Mouse (Mus musculus): ENCODE results near the gene Aptx. TPM values are rescaled to one million over a fixed set of nuclear protein-coding genes. Genes with fewer than 3 reads are reported as not detected.

Gene Aptx
- polyA plus RNA-seq, 1 experiment from 2014 or later: 25.3 TPM

GRCm38 (mm10) chr4:40643567-40643966 is 59.4 kb downstream of the Aptx start:
- Histone ChIP-seq H3K9me3 (ENCODE audit: control insufficient read depth, low read depth, low read length) (no peaks in the 10 kb centered on the region), H3K4me3 (ENCODE audit: low read depth, low read length) (no peak overlapping the region), H3K27ac (ENCODE audit: low read length) (no peak overlapping the region), H3K27me3 (ENCODE audit: control insufficient read depth, insufficient read depth, low read length) (no peaks in the 10 kb centered on the region), H3K9ac (replicated peaks; ENCODE audit: low read depth, low read length) (no peak overlapping the region), H3K4me1 (ENCODE audit: control insufficient read depth, insufficient read depth, low read length) (no peaks in the 10 kb centered on the region), H3K36me3 (ENCODE audit: control insufficient read depth, insufficient read depth, low read length) (no peaks in the 10 kb centered on the region), H3K4me2 (replicated peaks; ENCODE audit: low read depth, low read length) (no peak overlapping the region)
- WGBS: 59% methylated on average over 5 of the region's 5 CpGs
- no peak for ATAC-seq (ENCODE audit: insufficient number of reproducible peaks, insufficient read depth, low FRiP score, low read depth)

GRCm38 (mm10) chr4:40640991-40641390 is 62.0 kb downstream of the Aptx start:
- H3K27ac ChIP-seq (ENCODE audit: low read length): no peak overlapping the region
- no peaks in the 10 kb centered on the region for H3K4me1 ChIP-seq (ENCODE audit: control insufficient read depth, insufficient read depth, low read length)
- no peak overlapping the region for H3K4me3 ChIP-seq (ENCODE audit: low read depth, low read length)
- ATAC-seq (ENCODE audit: insufficient number of reproducible peaks, insufficient read depth, low FRiP score, low read depth): no peak
- no peaks in the 10 kb centered on the region for H3K27me3 ChIP-seq (ENCODE audit: control insufficient read depth, insufficient read depth, low read length)
- no peaks in the 10 kb centered on the region for H3K9me3 ChIP-seq (ENCODE audit: control insufficient read depth, low read depth, low read length)
- no peak overlapping the region for H3K4me2 ChIP-seq (replicated peaks; ENCODE audit: low read depth, low read length)
- H3K9ac ChIP-seq (replicated peaks; ENCODE audit: low read depth, low read length): no peak overlapping the region
- WGBS: 89% methylated on average over 4 of the region's 4 CpGs
- no peaks in the 10 kb centered on the region for H3K36me3 ChIP-seq (ENCODE audit: control insufficient read depth, insufficient read depth, low read length)

MicroRNA genes within 50 kb of the gene (microRNA counts, 519-probe panel; counts per million panel counts)
- microRNA mmu-miR-207: 1,728 counts per million, percentile 12 among the panel's probes with 10 or more counts

Small RNA genes lying within 50 kb of the gene (microRNA-seq; reads per million reads assigned to microRNA genes)
- gene Mir207: not detected

Other genes starting within 250 kb of the Aptx start
- 0.88 and 1.4 TPM in 2 replicates for gene Tmem215, start 231.0 kb downstream of the Aptx start, polyA plus RNA-seq (2014; fragmentation: Nextera tagmentation; extraction: Ambion mirVana)
- 370 and 388 TPM in 2 replicates for gene Dnaja1, start 19.0 kb upstream of the Aptx start, polyA plus RNA-seq (2014; fragmentation: Nextera tagmentation; extraction: Ambion mirVana)
- gene Smu1, start 54.7 kb upstream of the Aptx start, polyA plus RNA-seq (2014; fragmentation: Nextera tagmentation; extraction: Ambion mirVana): 146 TPM in 2 replicates
- 53.4 and 55.6 TPM in 2 replicates for gene B4galt1, start 150.8 kb upstream of the Aptx start, polyA plus RNA-seq (2014; fragmentation: Nextera tagmentation; extraction: Ambion mirVana)
- gene Spink4, start 216.9 kb upstream of the Aptx start, polyA plus RNA-seq (2014; fragmentation: Nextera tagmentation; extraction: Ambion mirVana): 1.6 TPM in 1 of 2 replicates, not detected in the other
- 209 and 231 TPM in 2 replicates for gene Bag1, start 245.1 kb upstream of the Aptx start, polyA plus RNA-seq (2014; fragmentation: Nextera tagmentation; extraction: Ambion mirVana)
- gene Chmp5, start 245.2 kb upstream of the Aptx start, polyA plus RNA-seq (2014; fragmentation: Nextera tagmentation; extraction: Ambion mirVana): 99.3 and 103 TPM in 2 replicates